ENCODE assay signal across 15 mouse cellular contexts in the genomic region with DNA sequence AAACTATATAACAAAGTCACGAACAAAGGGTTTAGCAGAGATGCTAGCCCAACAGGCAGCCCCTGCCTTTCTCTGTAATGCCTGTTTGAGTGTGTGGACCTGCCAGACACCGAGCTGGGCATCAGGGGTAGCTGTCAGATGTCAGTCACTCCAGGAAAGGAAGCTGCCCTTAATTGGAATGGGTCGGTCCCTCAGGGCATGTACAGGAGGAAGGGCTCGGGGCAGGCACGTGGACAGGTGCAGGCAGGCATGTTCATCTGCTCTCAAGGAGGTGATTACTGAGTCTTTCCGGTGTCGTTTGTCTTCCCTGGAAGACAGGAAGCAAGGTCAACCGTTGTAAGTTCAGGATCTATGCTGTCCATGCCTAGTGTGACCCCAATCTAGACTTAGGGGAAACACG.
"Had no signal": no experiment of that assay in that cellular context is flagged by ENCODE, and none has a peak within 500 bp of the region (broad histone marks: within the 10 kb centered on the region; RNA-seq: fewer than 3 reads in every experiment).

No protein-coding gene starts in this region.

- H3K4me1 ChIP-seq: liver, embryonic 15.5 days had no signal

- H3K36me3 ChIP-seq: limb, embryonic 13.5 days; liver, embryonic 12.5 days; liver, embryonic 15.5 days had no signal

- H3K9me3 ChIP-seq: limb, embryonic 13.5 days; liver, embryonic 12.5 days; liver, embryonic 15.5 days had no signal

- H3K4me3 ChIP-seq: limb, embryonic 13.5 days; liver, embryonic 12.5 days; liver, embryonic 15.5 days had no signal

- DNase-seq: kidney, adult 9 months; kidney, postnatal 14 days; kidney, postnatal 4 days; liver; lung, adult 2 months; lung, postnatal 14 days; lung, postnatal 4 days; midbrain, embryonic 14.5 days; thymus, adult 2 months; thymus, postnatal 14 days; thymus, postnatal 4 days had no signal

- H3K27me3 ChIP-seq: limb, embryonic 13.5 days; liver, embryonic 15.5 days had no signal

- H3K27ac ChIP-seq: limb, embryonic 13.5 days; liver, embryonic 12.5 days; liver, embryonic 15.5 days; stomach, postnatal 0 days had no signal
